Mouse (Mus musculus): ENCODE data around the gene Tmtc2. TPM values are rescaled to one million over a fixed set of nuclear protein-coding genes. Genes with fewer than 3 reads are reported as not detected.

Gene Tmtc2
- total RNA-seq, 1 experiment: 0.89 TPM

DNA sequence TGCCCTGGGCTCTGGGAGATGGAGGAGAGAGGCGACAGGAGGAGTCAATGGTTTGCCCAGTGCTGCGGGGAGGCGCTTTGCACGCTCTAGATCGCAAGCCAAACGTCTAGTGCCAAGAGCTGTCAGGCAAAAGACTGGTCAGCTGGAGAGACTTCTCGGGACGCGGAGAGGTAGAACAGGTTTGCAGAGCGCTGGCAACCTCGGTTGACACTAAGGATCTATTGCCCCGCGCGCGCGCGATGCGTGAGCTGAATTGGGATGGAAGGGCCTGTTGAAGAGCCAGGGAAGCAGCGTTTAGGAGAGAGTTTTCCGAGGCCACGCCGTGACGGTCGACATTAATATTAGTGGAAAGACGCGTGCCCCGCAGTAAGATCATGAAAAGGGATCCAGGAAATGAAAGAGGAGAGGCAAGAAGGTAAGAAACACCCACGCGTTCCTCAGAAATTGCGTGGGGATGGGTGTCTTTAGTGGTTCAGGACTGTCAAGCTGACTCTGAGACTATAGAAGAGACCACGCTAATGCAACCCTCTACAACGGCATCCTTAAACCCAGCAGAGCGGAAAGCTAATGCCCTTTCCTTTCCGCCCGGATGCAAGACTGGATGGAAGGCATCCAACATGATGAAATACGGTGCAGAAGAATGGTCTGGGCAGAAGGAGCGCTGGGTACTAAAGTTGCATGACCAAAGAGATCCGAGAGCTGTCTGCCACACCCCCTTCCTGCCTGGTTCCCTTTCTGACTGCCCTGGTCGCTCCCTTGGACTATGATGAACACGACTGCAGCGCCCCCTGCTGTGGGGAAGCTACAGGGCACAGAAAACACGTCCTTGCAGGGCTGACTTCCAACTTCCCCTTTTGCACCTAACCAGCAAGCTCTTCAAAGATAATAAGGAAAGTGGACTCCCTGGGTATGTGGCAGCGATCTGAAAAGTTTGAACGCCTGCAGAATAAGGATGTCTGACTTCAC lies 727 bp upstream of the Tmtc2 start:
- Histone ChIP-seq H3K27ac (ENCODE audit: insufficient read depth, low read depth, low read length, poor library complexity, severe bottlenecking) (no peak overlapping the region), H3K36me3 (ENCODE audit: control insufficient read depth, insufficient read depth, low read length, poor library complexity, severe bottlenecking) (no peaks in the 10 kb centered on the region), H3K4me1 (ENCODE audit: control insufficient read depth in 2 of 2, insufficient read depth in 2 of 2, low read length in 2 of 2, poor library complexity in 1 of 2) (no peaks in the 10 kb centered on the region), H3K4me3 (ENCODE audit: insufficient read depth in 1 of 2, low read depth in 1 of 2, low read length in 2 of 2, poor library complexity in 1 of 2, severe bottlenecking in 1 of 2) (peak overlapping the region; percentile 82 to 97), H3K9ac (ENCODE audit: insufficient read depth, low read depth, low read length, poor library complexity, severe bottlenecking) (no peak overlapping the region), H3K9me3 (ENCODE audit: control insufficient read depth, insufficient read depth, low read depth, low read length) (no peaks in the 10 kb centered on the region)
- TF ChIP-seq CHD2 (IDR thresholded peaks at IDR 0.05; ENCODE audit: low read depth, low read length) (no peak), ZNF384 (IDR thresholded peaks at IDR 0.05; ENCODE audit: low read depth, low read length) (no peak), ZC3H11A (IDR thresholded peaks at IDR 0.05; ENCODE audit: borderline replicate concordance, low read depth, low read length) (peak; percentile 77; the same call in 1 of the 2 replicates)
- in situ Hi-C loops (cut with MboI; ENCODE audit: low sequenced_read_pairs in 2 of 2, unreplicated experiment in 2 of 2): no loop called here
- DNase-seq (ENCODE audit: low read depth, low spot score): peak; percentile 91

DNA sequence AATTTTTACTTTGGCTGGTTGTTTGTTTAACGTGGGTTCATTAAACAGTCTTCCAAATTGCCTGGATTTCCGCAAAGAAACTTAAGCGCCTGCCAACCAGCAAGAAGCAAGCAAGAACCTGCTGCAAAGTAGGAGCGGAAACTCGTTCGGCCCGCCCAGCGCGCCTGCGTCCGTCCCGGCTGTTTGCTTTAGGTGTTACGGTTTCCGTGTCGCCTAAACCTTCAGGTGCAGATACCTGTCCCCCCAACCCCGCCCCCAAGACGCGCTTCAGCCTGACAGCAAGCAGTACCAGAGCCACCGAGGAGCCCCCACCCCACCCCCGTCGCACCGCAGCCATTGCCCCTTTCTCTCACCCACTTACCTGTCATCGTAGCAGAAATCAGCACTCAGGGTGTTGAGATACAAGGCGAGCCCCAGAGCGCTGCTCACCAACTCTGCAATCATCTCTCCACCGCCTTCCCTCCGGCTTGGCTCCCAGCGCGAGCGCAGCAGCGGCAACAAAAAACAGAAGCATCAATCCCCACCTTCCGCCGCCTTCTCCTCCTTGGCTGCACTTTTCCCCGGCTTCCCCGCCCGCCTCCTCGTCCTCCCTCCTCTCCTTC lies 844 bp downstream of the Tmtc2 start:
- in situ Hi-C loops (cut with MboI; ENCODE audit: low sequenced_read_pairs in 2 of 2, unreplicated experiment in 2 of 2): no loop called here
- H3K9me3 ChIP-seq (ENCODE audit: control insufficient read depth, insufficient read depth, low read depth, low read length): no peaks in the 10 kb centered on the region
- H3K4me3 ChIP-seq (ENCODE audit: insufficient read depth in 1 of 2, low read depth in 1 of 2, low read length in 2 of 2, poor library complexity in 1 of 2, severe bottlenecking in 1 of 2): peak overlapping the region; percentile 82 to 97
- H3K9ac ChIP-seq (ENCODE audit: insufficient read depth, low read depth, low read length, poor library complexity, severe bottlenecking): peak overlapping the region; percentile 68
- no peak overlapping the region for H3K27ac ChIP-seq (ENCODE audit: insufficient read depth, low read depth, low read length, poor library complexity, severe bottlenecking)
- H3K36me3 ChIP-seq (ENCODE audit: control insufficient read depth, insufficient read depth, low read length, poor library complexity, severe bottlenecking): no peaks in the 10 kb centered on the region
- H3K4me1 ChIP-seq (ENCODE audit: control insufficient read depth in 2 of 2, insufficient read depth in 2 of 2, low read length in 2 of 2, poor library complexity in 1 of 2): no peaks in the 10 kb centered on the region
- TF ChIP-seq ZC3H11A (IDR thresholded peaks at IDR 0.05; ENCODE audit: borderline replicate concordance, low read depth, low read length) (no peak), ZNF384 (IDR thresholded peaks at IDR 0.05; ENCODE audit: low read depth, low read length) (peak; percentile 83; the same call in 1 of the 2 replicates), CHD2 (IDR thresholded peaks at IDR 0.05; ENCODE audit: low read depth, low read length) (no peak), HCFC1 (IDR thresholded peaks at IDR 0.05; ENCODE audit: borderline replicate concordance, insufficient read depth, low read length) (0 out of 2 replicates have a peak, but pooled peaks have one; percentile 13), MAFK (IDR thresholded peaks at IDR 0.05; ENCODE audit: insufficient read depth, low read depth, low read length) (no peak)
- DNase-seq (ENCODE audit: low read depth, low spot score): peak; percentile 26

DNA sequence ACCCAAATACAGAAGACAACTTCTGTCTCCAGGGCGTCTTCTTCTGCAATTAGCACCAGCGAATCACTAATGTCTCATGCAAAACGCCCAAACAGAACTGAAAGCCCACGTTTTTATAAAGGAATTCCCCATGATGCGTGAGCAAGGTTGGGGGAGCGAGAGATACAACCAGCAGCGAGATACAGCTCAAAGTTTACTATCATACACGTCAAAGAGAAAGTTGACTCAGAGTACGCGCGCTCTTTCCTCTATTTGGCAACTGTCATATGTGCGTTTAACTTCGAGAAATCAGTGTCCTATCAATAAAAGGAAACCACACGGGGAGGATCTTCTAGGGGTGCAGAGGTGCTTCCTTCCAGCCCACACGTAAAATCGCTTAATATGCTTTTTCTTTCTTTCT lies 1.4 kb downstream of the Tmtc2 start:
- H3K9me3 ChIP-seq (ENCODE audit: control insufficient read depth, insufficient read depth, low read depth, low read length): no peaks in the 10 kb centered on the region
- H3K36me3 ChIP-seq (ENCODE audit: control insufficient read depth, insufficient read depth, low read length, poor library complexity, severe bottlenecking): no peaks in the 10 kb centered on the region
- DNase-seq (ENCODE audit: low read depth, low spot score): no peak
- no peaks in the 10 kb centered on the region for H3K4me1 ChIP-seq (ENCODE audit: control insufficient read depth in 2 of 2, insufficient read depth in 2 of 2, low read length in 2 of 2, poor library complexity in 1 of 2)
- in situ Hi-C loops (cut with MboI; ENCODE audit: low sequenced_read_pairs in 2 of 2, unreplicated experiment in 2 of 2): no loop called here
- H3K4me3 ChIP-seq (ENCODE audit: insufficient read depth in 1 of 2, low read depth in 1 of 2, low read length in 2 of 2, poor library complexity in 1 of 2, severe bottlenecking in 1 of 2): peak overlapping the region in 1 of 2 experiments; percentile 97; a peak in 1 of 4 replicates
- H3K27ac ChIP-seq (ENCODE audit: insufficient read depth, low read depth, low read length, poor library complexity, severe bottlenecking): no peak overlapping the region
- TF ChIP-seq MAFK (IDR thresholded peaks at IDR 0.05; ENCODE audit: insufficient read depth, low read depth, low read length): no peak
- no peak for TF ChIP-seq ZC3H11A (IDR thresholded peaks at IDR 0.05; ENCODE audit: borderline replicate concordance, low read depth, low read length)
- no peak for TF ChIP-seq CHD2 (IDR thresholded peaks at IDR 0.05; ENCODE audit: low read depth, low read length)
- no peak for TF ChIP-seq ZNF384 (IDR thresholded peaks at IDR 0.05; ENCODE audit: low read depth, low read length)
- no peak for TF ChIP-seq HCFC1 (IDR thresholded peaks at IDR 0.05; ENCODE audit: borderline replicate concordance, insufficient read depth, low read length)
- H3K9ac ChIP-seq (ENCODE audit: insufficient read depth, low read depth, low read length, poor library complexity, severe bottlenecking): no peak overlapping the region

DNA sequence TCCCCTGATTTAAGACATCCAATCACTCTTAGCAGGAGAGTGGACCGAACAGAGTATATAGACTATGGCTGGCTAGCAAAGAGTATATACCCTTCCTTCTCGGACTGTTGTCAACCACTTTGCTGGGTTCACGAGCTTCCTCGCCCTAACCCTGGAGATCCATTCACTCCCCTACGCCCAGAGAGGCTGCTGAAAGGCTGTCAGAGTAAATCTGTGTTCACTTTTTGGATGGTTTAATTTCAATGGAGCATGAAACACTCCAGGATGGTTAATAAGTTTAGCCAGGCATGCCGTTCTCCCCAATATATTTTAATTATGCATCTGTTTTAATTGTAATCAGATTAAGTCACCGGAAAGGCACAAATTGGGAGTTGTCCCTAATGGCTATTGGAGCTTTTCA lies 1.9 kb downstream of the Tmtc2 start:
- Histone ChIP-seq H3K36me3 (ENCODE audit: control insufficient read depth, insufficient read depth, low read length, poor library complexity, severe bottlenecking) (no peaks in the 10 kb centered on the region), H3K27ac (ENCODE audit: insufficient read depth, low read depth, low read length, poor library complexity, severe bottlenecking) (no peak overlapping the region), H3K9me3 (ENCODE audit: control insufficient read depth, insufficient read depth, low read depth, low read length) (no peaks in the 10 kb centered on the region), H3K4me3 (ENCODE audit: insufficient read depth in 1 of 2, low read depth in 1 of 2, low read length in 2 of 2, poor library complexity in 1 of 2, severe bottlenecking in 1 of 2) (no peak overlapping the region), H3K9ac (ENCODE audit: insufficient read depth, low read depth, low read length, poor library complexity, severe bottlenecking) (no peak overlapping the region), H3K4me1 (ENCODE audit: control insufficient read depth in 2 of 2, insufficient read depth in 2 of 2, low read length in 2 of 2, poor library complexity in 1 of 2) (no peaks in the 10 kb centered on the region)
- in situ Hi-C loops (cut with MboI; ENCODE audit: low sequenced_read_pairs in 2 of 2, unreplicated experiment in 2 of 2): no loop called here
- TF ChIP-seq ZC3H11A (IDR thresholded peaks at IDR 0.05; ENCODE audit: borderline replicate concordance, low read depth, low read length) (no peak), HCFC1 (IDR thresholded peaks at IDR 0.05; ENCODE audit: borderline replicate concordance, insufficient read depth, low read length) (no peak), CHD2 (IDR thresholded peaks at IDR 0.05; ENCODE audit: low read depth, low read length) (no peak), MAFK (IDR thresholded peaks at IDR 0.05; ENCODE audit: insufficient read depth, low read depth, low read length) (no peak), ZNF384 (IDR thresholded peaks at IDR 0.05; ENCODE audit: low read depth, low read length) (no peak)
- no peak for DNase-seq (ENCODE audit: low read depth, low spot score)

All from ES-E14 (cell line).